Mouse (Mus musculus): ENCODE results near the gene Vars.

DNA sequence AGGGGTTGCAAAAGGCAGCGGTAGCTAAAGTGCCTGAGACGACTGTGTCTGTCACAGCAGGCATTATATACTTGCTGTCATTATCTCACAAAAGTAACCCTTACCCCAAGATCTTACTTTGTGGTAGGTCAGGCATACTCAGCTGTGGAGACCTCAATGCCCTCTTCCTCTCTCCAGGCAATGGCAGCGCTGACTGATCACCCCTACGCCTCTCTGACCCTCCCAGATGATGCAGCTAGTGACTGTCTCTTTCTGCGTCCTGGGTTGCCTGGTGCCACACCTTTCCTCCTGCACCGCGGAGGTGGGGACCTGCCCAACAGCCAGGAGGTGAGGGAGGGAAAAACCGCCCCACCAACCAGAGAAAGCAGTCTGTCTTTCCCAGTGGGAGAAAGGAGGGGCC lies 60.5 kb downstream of the Vars start:
- TF ChIP-seq POLR2A (IDR thresholded peaks at IDR 0.05; ENCODE audit: low read depth, low read length) (no peak), RAD21 (IDR thresholded peaks at IDR 0.05; ENCODE audit: low read depth, low read length) (no peak), ZKSCAN1 (IDR thresholded peaks at IDR 0.05; ENCODE audit: borderline replicate concordance, low read depth, low read length) (no peak), EP300 (IDR thresholded peaks at IDR 0.05; ENCODE audit: low read length) (no peak), CHD2 (IDR thresholded peaks at IDR 0.05; ENCODE audit: low read length) (no peak), TCF12 (IDR thresholded peaks at IDR 0.05; ENCODE audit: low read depth, low read length) (no peak), NRF1 (IDR thresholded peaks at IDR 0.05; ENCODE audit: low read depth, low read length) (no peak), IRF4 (IDR thresholded peaks at IDR 0.05; ENCODE audit: low read depth, low read length) (no peak), USF2 (conservative IDR thresholded peaks at IDR 0.05; ENCODE audit: low read depth, low read length) (no peak), ZC3H11A (IDR thresholded peaks at IDR 0.05; ENCODE audit: low read depth, low read length) (no peak), MEF2A (IDR thresholded peaks at IDR 0.05; ENCODE audit: borderline replicate concordance, low read depth, low read length) (no peak), CHD1 (IDR thresholded peaks at IDR 0.05; ENCODE audit: low read depth, low read length) (no peak)
